Mouse (Mus musculus) thymus, postnatal 36 days (tissue): ENCODE data around the gene Hmgcr.

Experiments used
- DNase-seq, 2 experiments: peaks; one replicate each; pipeline ENCODE4 v3.0.0; 2022; ENCODE audit warnings: mixed read lengths in 2 of 2

The Hmgcr gene

DNA sequence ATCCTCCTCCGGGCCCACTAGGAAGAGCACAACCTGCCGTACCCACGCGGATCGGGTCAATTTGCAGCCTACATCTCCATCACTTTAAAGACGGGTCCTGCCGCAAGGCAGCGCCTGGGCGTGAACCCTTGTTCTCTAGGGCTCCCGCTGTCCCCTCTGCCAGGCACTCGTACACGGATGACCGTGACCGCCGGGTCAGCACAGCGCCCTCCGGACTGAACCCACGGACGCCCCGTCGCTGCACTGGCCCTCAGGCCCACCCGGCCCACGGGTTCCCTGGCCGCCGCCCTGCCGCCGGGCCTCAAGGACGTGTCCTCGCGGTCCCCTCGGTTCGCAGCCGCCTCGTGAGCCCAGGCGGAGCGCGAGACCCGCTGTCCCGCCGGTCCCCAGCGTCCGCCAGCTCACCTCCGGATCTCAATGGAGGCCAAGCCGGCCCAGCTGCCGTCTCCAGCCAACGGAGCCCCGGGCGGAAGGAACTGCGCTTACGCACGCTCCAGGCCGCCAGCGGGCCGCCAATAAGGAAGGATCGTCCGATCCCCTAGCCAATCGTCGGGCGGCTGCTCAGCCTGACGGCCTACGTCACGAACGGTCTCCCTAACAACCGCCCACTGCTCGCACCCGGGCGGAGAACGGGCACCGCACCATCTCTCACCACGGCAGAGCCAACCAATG lies at the start of gene Hmgcr:
Gene Hmgcr (minus strand): TSS at position 531 of the 672 bp plus-strand sequence.
- peak; percentile 95 to 98 for DNase-seq

DNA sequence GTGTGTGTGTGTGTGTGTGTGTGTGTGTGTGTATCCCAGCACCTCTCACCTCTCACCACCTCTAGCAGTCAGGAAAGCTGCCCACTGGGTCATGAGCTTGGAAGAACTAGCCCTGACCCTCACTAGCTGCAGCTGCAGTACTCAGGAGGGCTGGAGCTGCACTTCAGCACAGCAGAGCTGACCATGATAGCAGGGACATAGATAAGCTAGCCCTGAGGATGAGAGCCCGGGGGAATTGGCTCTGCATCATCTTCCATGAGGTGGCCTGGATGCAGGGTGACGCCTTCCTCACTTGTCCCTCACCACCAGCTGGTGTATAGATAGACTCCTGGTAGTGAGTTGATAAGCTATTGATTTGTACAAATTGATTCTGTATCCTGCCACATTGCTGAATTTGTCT lies 49.3 kb upstream of the Hmgcr start:
- no peak for DNase-seq

DNA sequence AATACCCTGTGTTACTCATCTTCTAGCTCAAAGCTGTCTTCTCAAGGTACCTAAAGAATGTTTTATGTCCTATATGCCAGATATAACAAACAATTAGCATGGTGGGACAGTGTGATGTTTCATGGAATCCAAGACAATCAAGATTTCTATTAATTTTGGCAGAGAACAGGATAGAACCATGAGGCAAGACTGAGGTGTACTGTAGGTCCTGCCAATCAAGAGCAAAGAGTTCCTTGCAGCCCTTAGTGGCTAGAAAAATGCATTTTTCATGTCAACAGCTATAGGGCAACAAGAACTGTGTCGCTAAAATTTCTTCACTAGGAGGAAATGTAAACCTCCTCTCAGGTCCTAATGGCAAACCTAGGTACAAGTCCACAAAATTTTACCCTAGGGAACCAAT lies 47.1 kb upstream of the Hmgcr start:
- no peak for DNase-seq

DNA sequence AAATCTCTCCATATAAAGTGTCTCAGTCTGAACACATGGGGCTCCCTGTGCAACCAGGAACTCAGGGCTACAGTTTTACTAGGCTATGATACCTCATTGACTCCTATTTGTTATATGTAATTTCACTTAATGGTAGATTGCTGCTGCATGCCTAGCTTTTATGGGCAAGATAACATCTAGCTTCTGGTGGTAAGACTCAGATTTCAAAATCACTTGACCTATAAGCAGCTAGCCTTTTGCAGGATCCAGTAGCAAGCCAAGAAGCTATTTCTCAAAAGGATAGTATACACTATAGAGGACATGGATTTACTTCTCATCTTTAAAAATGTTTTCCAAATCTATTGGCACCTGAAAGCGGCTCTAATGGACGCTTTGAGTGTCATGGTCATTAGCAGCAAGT lies 45.6 kb upstream of the Hmgcr start:
- no peak for DNase-seq

DNA sequence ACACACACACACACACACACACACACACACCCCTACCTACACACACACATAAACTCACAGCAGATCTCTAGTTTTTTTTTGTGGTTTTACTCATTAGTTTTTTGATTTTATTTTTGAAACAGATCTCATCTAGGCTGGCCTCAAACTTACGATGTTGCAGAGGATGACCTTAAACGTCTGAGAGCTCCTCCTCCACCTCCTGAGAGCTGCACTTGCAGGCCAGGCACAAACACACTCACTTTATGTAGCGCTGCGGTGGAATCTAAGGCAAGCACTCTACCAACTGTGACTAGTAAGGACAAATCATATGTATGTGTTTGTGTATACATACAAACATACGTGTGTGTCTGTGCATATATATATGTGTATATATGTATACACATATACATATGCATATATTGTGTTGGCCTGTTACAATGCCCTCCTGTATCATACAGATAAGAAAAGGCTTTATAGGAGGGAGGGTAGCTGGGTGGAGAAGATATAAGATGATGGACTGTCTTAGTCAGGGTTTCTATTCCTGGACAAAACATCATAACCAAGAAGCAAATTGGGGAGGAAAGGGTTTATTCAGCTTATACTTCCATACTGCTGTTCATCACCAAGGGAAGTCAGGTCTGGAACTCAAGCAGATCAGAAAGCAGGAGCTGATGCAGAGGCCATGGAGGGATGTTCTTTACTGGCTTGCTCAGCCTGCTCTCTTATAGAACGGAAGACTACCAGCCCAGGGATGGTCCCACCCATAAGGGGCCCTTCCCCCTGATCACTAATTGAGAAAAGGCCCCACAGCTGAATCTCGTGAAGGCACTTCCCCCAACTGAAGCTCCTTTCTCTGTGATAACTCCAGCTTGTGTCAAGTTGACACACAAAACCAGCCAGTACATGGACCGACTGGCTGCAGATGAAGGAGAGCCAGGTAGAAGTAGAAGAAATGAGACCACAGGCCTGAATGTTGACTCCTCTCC lies 38.8 kb upstream of the Hmgcr start:
- DNase-seq, result no peak

DNA sequence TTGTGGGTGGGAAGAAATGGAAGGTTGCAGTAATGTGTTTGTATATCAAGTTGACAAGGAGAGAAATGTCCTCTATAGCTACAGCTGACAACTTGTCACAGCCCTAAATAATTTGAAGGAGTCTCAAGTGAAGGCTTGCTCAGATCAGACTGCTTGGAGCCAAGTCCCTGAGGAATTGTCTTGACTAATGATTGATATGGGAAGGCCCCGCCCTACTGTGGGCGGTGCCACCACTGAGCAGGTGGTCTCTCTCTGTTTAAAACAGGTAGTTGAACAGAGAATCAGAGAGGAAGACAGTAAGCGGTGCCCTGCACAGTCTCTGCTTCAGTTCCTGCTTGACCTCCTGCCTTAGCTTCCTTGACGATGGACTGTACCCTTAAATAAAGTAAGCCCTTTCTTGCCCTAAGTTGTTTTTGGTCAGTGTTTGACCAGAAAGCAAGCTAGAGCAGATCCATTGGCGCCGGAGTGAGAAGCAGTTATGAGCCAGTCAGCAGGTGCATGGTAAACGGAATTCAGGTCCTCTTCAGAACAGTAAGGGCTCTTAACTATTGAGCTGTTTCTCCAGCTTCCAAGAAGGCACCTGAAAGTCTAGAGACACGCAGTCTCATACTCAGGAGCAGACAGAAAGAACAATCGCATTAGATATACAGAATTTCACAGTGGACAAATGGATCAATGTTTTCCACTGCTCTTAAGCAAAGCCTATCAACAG lies 32.0 kb upstream of the Hmgcr start:
- no peak for DNase-seq

DNA sequence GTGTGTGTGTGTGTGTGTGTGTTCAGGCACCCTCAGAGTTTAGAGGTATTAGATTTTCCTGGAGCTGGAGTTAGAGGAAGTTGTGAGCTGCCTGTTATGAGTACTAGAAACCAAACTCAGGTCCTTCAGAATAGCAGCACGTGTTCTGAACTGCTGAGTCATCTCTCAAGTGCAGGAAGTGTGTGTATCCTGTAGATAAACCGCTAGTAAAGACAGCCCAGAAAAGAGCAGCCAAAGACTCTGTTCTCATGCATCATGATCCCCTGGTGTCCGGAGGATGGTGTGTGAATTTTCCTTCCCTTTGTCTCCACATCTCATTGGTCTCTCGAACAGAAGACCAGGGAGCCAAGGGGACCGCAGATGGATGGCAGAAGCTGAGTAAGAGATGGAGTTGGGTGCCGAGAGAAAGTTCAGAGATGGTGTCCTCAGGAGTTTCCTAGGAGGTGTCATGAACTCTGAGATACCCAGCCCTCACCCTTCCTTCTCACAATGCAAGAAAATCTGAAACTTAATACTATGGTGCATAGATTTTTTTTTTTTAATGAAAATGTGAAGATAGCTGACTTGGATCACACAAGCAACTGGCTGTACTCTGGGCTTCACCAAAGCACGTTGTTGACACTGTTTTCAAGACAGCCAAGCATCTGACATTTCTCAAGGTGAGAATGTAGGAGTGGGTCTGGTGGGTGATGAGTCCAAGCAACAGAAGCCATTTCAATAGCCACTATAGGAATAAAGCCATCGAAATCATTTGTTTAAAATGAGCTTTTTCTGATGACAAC lies 27.3 kb upstream of the Hmgcr start:
- DNase-seq, result peak in 1 of 2 experiments; percentile 5

DNA sequence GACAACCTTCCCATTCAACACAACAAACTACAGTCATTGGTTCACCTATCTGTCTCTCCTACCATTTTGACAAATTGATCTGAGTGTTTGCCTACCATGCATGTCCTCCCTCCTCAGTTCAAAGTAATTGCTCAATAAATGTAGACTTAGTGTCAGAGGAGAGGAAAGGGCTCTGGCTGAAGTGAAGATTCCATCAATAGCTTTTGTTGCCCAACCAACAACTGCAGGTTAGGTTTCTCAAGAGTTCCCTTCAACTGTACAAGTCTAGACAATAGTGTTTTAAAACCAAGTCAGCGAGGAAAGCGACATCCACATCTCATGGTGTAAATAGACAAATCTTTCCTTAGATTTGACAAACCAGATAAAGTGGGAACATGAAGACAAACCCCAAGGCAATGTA lies 24.7 kb upstream of the Hmgcr start:
- DNase-seq, result no peak

DNA sequence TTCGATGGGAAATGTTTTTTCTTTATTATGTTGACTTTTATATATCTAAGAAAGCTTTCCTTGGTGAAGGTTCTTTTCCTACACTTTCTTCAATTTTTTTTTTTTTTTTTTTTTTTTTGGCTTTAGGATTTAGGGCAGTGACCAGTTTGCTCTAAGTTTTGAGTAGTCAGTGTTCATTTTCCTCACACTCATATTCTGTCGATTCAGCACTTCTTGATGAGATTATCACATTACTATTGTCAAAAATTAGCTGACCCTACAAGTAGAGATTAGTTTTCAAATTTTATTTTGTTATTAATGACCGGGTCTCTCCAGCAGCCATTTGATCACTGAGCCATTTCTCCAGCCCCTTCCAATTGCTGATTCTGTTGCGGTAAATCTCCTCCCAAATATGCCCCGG lies 19.2 kb upstream of the Hmgcr start:
- no peak for DNase-seq

DNA sequence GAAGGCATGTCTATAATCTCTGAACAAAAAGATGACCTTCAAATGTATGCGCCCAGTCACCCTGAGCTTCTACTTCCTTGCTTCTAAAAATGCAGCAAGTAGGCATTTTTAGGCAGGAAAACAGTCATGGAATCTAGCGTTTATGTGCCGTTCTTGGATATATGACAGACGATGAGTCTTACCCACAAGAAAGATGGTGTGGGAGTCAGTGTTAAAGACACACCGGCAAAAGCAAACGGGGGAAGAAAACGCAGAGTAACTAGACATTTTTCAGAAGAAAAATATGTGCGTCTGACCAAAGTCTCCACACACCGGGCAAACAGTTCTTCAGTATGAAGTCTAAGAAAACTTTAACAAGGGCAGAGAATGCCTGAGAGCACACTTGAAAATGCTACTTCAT lies 16.5 kb upstream of the Hmgcr start:
- DNase-seq, result no peak

DNA sequence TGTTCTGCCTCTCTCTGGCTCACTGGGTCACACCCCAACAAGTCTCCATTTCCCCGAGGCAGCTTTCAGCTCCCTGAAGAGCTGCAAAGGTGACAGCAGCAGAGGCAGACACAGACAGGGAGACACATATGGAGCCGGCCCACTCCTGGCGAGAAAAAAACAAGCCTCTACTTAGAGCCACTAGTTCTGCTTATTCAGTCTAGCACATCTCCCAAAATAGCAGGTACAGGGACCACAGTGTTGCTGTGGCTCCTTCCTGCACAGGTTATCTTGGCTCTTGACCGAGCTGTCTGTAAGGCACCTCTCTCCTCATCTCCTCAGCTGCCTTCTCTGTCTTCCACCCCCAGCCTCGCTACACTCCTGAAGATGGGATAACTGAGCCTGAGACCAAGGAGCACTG lies 14.0 kb upstream of the Hmgcr start:
- no peak for DNase-seq

DNA sequence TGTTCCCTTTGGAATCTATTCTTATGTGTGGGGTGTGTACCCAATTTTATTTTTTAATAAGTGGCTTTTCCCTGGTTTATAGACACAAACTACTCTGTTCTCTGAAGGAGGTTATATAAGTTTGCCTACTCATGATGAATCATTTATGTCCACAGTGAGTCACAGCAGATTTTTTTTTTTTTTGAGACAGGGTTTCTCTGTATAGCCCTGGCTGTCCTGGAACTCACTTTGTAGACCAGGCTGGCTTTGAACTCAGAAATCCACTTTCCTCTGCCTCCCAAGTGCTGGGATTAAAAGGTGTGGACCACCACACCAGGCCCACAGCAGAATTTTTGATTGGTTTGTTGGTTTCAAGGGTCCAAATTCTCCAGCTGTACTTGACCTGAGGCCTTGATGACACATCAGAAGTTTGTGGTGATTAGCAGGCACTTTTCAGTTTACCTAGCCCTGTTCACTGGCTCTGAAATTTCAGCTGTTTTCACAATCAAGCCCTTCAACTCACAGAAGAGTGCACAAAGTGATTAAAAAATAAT lies 10.4 kb upstream of the Hmgcr start:
- DNase-seq, result no peak

DNA sequence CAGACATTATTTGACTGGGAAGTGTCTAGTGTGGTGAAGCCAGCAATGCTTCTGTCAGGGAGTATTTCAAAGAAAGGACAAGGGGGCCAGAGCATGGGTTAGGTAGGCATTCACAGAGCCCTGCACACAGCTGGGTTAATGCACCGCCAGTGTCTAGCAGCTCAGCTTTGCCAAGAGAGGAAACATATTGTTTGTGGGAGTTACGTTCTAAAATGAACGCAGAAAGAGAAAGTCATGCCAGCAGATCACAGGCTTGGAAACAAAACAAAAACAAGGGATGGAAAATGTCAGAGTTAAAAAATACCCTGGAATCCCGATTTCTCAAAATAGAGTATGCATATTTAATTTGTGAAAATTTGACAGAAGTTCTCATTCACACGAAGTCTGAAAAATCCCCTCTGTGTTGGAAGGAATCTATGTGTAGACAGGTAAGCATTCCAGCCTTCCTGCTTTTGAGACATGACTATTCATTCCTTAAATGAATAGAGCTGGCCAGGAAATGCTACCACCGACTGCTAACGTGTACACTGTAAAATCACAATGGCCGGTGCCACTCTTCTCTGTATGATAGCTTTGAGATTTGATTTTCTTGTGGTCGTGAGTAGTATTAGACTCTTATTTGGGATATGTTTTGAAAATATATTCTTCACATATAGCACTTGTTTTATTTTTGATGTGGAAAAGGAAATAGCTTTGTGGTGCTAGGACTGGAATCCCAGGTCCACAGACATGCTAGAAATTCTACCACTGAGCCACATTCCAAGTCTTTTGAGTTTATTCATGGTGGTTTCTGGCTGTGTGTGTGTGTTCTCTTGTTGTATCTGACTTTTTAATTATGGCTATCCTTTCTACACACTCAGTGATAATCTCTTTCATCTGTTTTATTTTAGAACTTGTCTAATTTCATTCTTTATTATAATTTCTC lies 9.7 kb upstream of the Hmgcr start:
- DNase-seq, result no peak

DNA sequence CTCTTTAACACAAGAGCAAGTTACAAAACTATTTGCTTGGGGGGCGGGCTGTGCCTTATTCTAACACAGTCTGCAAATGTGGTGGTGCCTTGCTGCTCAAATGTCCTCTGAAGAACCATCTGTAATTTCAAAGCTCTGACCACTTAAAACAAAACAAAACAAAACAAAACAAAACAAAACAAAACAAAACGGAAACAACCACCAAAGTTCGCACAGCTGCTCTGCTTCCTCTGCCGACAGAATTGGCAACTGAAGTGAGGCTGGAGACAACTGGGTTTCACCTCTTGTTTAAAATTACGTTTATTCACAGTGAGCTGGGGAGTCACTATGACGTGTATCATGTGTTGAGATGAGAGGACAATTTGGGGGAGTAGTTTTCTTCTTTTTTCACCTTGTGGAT lies 7.9 kb upstream of the Hmgcr start:
- DNase-seq, result no peak

DNA sequence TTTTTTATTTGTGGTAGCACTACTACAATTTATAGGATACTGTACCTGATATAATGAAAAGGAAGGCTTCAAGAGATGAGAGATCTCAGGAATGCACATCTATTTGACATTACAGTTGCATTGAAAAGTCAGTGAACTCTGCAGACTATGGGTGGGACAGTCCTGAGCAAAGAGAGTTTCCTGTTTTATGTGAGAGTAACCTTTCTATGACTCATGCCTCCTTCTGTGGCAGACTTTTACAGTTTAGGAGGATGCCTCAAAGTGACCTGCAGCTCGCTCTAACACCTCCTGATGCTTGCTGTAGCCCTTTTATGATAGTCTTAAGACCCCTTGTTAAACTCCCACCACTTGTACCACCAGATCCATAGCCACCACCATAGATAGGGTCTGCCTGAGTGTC lies 6.3 kb upstream of the Hmgcr start:
- DNase-seq, result no peak

DNA sequence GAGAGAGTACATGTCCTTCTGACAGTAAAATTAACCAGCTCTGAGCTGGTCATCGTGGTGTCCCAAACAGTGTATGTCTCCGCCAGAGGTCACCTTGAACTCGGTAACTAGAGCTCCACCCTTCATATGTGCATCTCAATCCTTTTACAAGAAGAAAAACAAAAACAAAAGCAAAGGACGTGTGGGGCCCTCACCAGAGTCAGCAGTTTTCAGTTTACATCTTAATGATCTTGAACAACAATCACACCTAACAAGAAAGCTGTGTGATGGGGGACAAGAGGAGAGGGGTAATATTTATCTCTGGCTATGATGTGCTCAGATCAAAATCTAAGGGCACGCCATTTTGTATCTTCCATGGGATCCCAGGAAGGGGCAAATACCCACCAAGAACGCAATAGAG lies 5.0 kb upstream of the Hmgcr start:
- DNase-seq, result no peak

DNA sequence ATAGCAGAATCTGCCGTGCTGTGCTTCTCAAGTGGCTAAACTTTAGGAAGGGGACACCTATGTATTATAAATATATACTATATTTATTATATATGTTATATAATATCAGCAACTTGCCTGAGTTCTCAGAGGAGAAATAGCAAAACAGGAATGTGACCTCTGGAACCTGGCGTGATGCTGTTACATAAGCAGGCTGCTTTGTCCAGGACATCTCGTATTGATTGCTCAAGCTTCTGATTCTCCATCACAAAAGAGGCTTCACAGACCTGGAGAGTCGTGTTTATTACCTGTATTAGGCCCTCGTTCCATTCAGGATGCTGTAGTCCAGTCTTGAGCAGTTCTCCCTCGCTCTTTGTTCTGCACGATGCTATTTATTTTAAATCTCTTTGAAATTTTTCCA lies 3.1 kb upstream of the Hmgcr start:
- DNase-seq, result no peak

DNA sequence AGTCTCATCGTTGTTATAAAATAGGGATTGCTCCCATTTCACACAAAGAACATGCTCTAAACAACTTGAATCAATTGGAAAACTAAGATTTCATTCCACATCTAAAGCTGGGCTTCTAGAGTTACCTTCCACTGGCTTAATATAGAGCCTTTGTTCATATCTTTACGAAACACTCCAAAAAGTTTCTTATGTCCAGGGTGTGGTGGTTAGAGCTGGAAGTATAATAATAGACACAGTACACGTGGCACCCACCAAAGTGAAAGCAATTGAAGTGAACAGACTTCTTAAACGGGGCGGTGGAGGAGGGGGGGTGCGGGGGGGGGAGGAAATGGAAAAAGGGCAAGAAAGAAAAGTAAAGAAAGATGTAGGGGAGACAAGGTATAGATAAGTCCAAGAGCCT lies 1.5 kb upstream of the Hmgcr start:
- no peak for DNase-seq

DNA sequence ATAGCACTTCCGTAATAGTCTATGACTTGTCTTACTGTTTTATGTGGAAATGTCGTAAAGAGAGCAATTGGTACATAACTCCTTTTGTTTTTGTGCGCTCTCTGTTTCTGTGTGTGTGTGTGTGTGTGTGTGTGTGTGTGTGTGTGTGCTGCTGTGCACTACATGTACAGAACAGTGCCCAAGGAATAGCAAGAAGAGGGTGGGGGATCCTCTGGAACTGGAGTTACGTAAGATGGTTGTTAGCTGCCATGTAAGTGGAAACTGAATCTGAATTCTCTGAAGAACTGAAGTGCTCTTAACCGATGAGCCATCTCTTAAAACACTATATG lies 1.1 kb upstream of the Hmgcr start:
- DNase-seq, result no peak

DNA sequence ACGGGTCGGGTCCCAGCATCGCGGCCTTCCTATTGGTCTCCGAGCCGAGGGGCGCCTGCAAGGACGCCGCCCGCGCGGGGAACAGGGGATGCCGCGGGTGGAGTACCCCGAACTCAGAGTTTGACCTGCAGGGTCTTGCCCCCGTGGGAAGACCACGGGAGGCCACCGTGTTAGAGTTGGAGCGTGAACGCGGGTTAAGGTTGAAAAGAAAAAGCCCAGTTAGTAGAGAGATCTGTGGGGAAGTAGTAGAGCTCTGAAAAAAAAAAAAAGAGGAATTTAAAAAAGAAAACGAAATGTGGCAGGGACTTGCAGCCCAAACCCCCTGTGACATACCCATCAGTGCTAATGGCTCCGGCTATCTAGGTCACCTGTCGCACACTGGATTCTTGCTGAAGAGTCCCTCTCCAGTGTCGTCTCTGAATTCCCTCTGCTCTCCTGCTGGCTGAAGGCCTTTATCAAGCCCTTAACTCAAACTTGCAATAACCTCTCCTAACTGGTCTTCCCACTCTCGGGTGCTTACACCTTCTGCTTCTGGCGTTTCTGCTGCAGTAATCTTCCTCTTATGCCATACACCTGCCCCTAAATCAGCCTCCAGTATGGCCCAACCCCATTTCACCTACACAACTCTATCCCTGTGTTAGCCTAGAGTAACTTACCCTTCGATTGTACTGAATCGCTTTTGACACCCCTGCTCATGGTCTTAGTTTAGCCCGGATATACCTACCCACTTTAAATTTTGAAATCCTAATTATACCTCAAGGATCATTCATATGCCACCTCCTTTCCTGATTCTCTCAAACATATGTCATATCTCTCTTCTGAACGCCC lies 556 bp upstream of the Hmgcr start:
- DNase-seq, result no peak

DNA sequence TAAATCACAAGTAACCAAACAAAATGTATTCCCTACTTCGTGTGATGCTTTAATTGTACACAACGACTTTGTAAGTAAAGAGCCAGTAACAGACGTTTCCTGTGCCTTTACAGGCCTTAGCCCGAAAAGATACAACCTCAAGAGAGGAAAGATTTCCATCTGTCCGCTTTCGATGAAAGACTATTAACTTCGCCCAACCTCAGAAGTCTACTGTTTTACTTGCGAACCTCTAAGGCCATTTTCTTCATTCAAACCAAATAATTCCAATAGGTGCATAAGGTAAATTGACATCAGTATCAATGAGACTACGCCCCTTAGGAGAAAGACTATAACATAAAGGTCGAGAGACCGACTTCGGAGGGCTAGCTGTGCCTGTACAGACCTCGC lies 724 bp downstream of the Hmgcr start:
- DNase-seq, result no peak
